Mouse (Mus musculus) kidney, embryonic 14.5 days (tissue): ENCODE data around the gene Notum. TPM values are rescaled to one million over a fixed set of nuclear protein-coding genes. Genes with fewer than 3 reads are reported as not detected.
A peak's percentile ranks its signal among the peaks of the same experiment; 100 is the strongest.

Experiments used
- ATAC-seq: fragments of 200-750 bp; cut with Nextera tagmentation; 2 replicates; pipeline ENCODE4 v1.8.0; 2017; ENCODE audit warnings: moderate number of reproducible peaks, mild to moderate bottlenecking, moderate TSS enrichment, moderate library complexity; ENCODE audit not compliant: low FRiP score, low TSS enrichment
- H3K27ac ChIP-seq: fragments of 300-500 bp; sonication (generic); 2 replicates; pipeline ENCODE4 v1.5.1; 2014; ENCODE audit warnings: low read depth, mild to moderate bottlenecking, low read length, moderate library complexity, mixed read lengths
- H3K27me3 ChIP-seq: fragments of 300-500 bp; sonication (generic); 2 replicates; pipeline ENCODE4 v1.6.1; 2014; ENCODE audit warnings: mild to moderate bottlenecking, low read length; ENCODE audit not compliant: control insufficient read depth, insufficient read depth
- H3K36me3 ChIP-seq: fragments of 300-500 bp; sonication (generic); 2 replicates; pipeline ENCODE4 v1.6.1; 2014; ENCODE audit warnings: low read length, mixed read lengths; ENCODE audit not compliant: control insufficient read depth, insufficient read depth
- H3K4me1 ChIP-seq: fragments of 300-500 bp; sonication (generic); 2 replicates; pipeline ENCODE4 v1.6.1; 2014; ENCODE audit warnings: low read length, mixed read lengths; ENCODE audit not compliant: control insufficient read depth, insufficient read depth
- H3K4me2 ChIP-seq: fragments of 300-500 bp; sonication (generic); replicated peaks from 2 replicates; pipeline ENCODE4 v1.6.1; 2014; ENCODE audit warnings: low read depth, mild to moderate bottlenecking, low read length
- H3K4me3 ChIP-seq: fragments of 300-500 bp; sonication (generic); 2 replicates; pipeline ENCODE4 v1.5.1; 2014; ENCODE audit warnings: mild to moderate bottlenecking, low read length
- H3K9ac ChIP-seq: fragments of 300-500 bp; sonication (generic); 2 replicates; pipeline ENCODE4 v1.6.1; 2014; ENCODE audit warnings: low read depth, mild to moderate bottlenecking, low read length, moderate library complexity
- H3K9me3 ChIP-seq: fragments of 300-500 bp; sonication (generic); 2 replicates; pipeline ENCODE4 v1.6.1; 2016; ENCODE audit warnings: low read length; ENCODE audit not compliant: control insufficient read depth
- whole genome bisulfite sequencing: fragments of 180-500 bp; shearing (Covaris S2); extraction: QIAGEN DNeasy Blood & Tissue Kit; methylation state at CpG from one replicate; pipeline ENCODE4 v1.1.7; 2014; 5-methylcytosine and 5-hydroxymethylcytosine counted together
- polyA plus RNA-seq: library from polyadenylated mRNA; unstranded; fragments of >200 nt; fragmentation: Nextera tagmentation; extraction: Ambion mirVana; gene quantifications from 2 replicates; pipeline ENCODE4 v1.2.1, GENCODE M21; 2014

The Notum gene
- polyA plus RNA-seq, 1 experiment from 2014 or later, result 9.9 TPM

- peaks cover 34% of the 10 kb centered on the region for H3K36me3 ChIP-seq
- ATAC-seq, result no peak
- no peak overlapping the region for H3K9ac ChIP-seq
- 84% methylated on average over 22 of the region's 22 CpGs for WGBS
- peaks cover 41% of the 10 kb centered on the region for H3K4me1 ChIP-seq
- no peak overlapping the region for H3K4me3 ChIP-seq
- no peak overlapping the region for H3K27ac ChIP-seq
- no peak overlapping the region for H3K4me2 ChIP-seq
- H3K27me3 ChIP-seq, result no peaks in the 10 kb centered on the region
- H3K9me3 ChIP-seq, result no peaks in the 10 kb centered on the region
Observed at GRCm38 (mm10) chr11:120627468-120628300, 33.3 kb downstream of the Notum start.

- H3K27ac ChIP-seq, result no peak overlapping the region
- ATAC-seq, result no peak
- 91% methylated on average over 11 of the region's 11 CpGs for WGBS
- no peak overlapping the region; the same call in 1 of the 2 replicates for H3K9ac ChIP-seq
- no peak overlapping the region for H3K4me2 ChIP-seq
- no peaks in the 10 kb centered on the region for H3K27me3 ChIP-seq
- peaks cover 39% of the 10 kb centered on the region for H3K36me3 ChIP-seq
- H3K4me1 ChIP-seq, result peaks cover 36% of the 10 kb centered on the region
- H3K4me3 ChIP-seq, result no peak overlapping the region
- H3K9me3 ChIP-seq, result no peaks in the 10 kb centered on the region
Observed at GRCm38 (mm10) chr11:120626785-120627467, 34.0 kb downstream of the Notum start.

DNA sequence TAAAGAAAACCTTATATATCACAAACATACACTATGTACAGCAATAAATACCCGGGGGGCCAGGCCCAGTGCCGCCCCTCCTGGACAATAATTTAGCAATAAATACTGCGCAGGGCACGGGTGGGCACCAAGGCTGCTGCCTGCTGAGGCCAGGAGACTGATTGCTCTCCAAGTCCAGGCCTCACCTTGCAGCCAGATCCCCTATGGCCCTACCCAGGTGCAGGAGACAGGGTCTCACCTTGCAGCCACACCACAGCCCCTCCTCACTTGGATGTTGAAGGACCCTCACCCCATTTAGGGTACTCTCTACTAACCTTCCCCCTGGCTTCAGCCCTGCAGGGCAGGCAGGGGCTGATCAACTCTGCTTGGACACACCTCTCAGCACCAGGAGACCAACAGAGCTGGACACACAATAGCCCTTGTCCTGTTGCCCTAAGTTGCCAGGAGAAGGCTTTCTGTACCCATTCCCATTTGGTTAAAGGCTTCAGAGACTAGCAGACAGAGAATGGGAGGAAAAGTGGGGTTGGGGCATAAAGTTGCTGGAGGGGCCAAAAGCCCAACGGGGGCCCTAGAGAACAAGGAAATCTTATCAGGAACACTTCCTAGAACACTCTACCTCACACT, 35.7 kb downstream of the Notum start, which contains the start of gene Sirt7:
Sirt7 (minus strand) TSS at position 89 of the 624 bp plus-strand sequence.
- Histone ChIP-seq H3K4me1 (peaks cover 20% of the 10 kb centered on the region), H3K36me3 (peaks cover 54% of the 10 kb centered on the region), H3K9me3 (no peaks in the 10 kb centered on the region), H3K27me3 (no peaks in the 10 kb centered on the region), H3K4me3 (peak within 1 kb of the TSS; percentile 97), H3K27ac (peak within 1 kb of the TSS; percentile 73; the same call in 1 of the 2 replicates), H3K9ac (peak within 1 kb of the TSS; percentile 79), H3K4me2 (peak within 1 kb of the TSS; percentile 94)
- 14% methylated on average over 5 of the region's 5 CpGs for WGBS
- ATAC-seq, result peak; percentile 22; the same call in 1 of the 2 replicates

DNA sequence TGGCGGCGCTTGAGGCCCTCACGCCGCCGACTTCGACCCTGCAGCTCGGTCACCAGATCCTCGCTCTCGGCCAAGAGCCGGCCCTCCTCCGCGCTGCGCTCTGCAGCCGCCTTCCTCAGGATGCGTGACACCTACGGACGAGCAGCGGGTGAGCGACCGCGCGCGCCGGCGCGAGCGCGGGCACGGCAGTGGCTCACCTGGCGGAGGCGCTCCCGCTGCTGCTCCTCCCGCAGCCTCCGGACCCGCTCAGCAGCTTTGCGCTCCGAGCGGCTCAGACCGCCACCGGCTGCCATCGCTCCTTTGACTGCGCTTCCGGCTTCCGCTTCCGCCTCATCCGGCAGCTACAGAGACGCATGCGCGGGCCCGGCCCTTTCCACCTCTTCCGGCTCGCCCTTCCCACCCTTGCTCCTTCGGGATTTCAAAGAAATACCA, 36.3 kb downstream of the Notum start:
- H3K9ac ChIP-seq, result peak overlapping the region; percentile 79
- H3K4me3 ChIP-seq, result peak overlapping the region; percentile 97
- under 1% methylated on average over 47 of the region's 53 CpGs for WGBS
- peaks cover 60% of the 10 kb centered on the region for H3K36me3 ChIP-seq
- no peaks in the 10 kb centered on the region for H3K9me3 ChIP-seq
- ATAC-seq, result peak; percentile 73
- peak overlapping the region; percentile 94 for H3K4me2 ChIP-seq
- peaks cover 14% of the 10 kb centered on the region for H3K4me1 ChIP-seq
- H3K27ac ChIP-seq, result peak overlapping the region; percentile 73; the same call in 1 of the 2 replicates
- no peaks in the 10 kb centered on the region for H3K27me3 ChIP-seq

DNA sequence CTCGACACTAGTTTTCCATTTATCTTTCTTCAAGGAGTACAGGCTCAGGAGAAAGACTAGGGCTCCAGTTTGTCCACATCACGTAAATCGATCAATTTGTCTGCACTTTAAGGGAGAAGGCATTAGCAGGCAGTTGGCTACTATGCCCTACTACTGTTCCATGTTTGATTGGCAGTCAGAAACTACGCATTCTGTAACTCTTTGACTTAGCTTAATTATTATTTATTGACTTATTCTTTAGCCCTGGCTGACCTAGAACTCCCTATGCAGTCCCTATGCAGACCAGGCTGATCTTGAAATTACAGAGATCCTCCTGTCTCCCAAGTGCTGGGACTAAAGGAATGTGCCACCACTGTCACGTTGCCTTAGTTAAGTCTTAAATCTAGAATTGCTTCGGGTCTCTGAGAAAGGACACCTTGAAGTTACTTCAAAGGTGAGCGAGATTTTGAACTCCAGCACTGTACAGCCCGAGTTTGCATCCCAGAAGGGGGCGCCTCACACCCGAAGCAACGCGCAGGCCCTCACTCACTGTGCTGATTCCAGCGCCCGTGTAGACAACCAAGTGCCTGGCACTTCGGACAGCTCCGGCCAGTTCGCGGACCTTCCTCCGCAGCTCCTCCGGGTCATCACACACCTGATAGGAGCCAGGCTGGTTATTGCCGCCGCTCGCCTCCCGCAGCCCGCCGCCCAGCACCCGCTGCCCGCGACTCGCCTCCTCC, 36.9 kb downstream of the Notum start:
- WGBS, result 13% methylated on average over 30 of the region's 30 CpGs
- ATAC-seq, result peak; percentile 73
- Histone ChIP-seq H3K9me3 (no peaks in the 10 kb centered on the region), H3K9ac (peak overlapping the region; percentile 79), H3K4me1 (peaks cover 11% of the 10 kb centered on the region), H3K4me2 (peak overlapping the region; percentile 94), H3K4me3 (peak overlapping the region; percentile 97), H3K27ac (peak overlapping the region; percentile 73; the same call in 1 of the 2 replicates), H3K27me3 (no peaks in the 10 kb centered on the region), H3K36me3 (peaks cover 56% of the 10 kb centered on the region)

DNA sequence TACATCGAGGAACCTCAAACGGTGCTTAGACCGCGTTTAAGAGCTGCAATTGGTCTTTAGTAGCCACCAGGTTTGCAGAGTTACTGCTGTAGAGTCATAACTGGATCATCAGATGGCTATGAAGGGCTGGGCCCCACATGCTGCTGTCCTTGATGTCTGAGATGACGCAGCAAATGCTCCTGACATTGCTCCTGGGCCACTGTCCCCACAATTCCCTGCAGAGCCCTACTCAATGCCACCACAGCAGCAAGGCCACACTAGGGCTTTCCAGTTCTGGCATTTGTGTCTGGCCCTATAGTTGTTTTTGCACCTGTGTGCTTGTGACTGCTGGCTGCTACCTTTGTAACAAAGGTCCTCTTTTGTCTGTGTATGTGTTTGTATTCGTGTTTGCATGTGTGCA, 38.2 kb downstream of the Notum start:
- Histone ChIP-seq H3K27me3 (no peaks in the 10 kb centered on the region), H3K4me3 (no peak overlapping the region), H3K27ac (no peak overlapping the region), H3K9me3 (no peaks in the 10 kb centered on the region), H3K4me1 (peaks cover 11% of the 10 kb centered on the region), H3K9ac (no peak overlapping the region), H3K36me3 (peaks cover 56% of the 10 kb centered on the region), H3K4me2 (no peak overlapping the region)
- no peak for ATAC-seq
- 93% methylated on average over 6 of the region's 6 CpGs for whole genome bisulfite sequencing

DNA sequence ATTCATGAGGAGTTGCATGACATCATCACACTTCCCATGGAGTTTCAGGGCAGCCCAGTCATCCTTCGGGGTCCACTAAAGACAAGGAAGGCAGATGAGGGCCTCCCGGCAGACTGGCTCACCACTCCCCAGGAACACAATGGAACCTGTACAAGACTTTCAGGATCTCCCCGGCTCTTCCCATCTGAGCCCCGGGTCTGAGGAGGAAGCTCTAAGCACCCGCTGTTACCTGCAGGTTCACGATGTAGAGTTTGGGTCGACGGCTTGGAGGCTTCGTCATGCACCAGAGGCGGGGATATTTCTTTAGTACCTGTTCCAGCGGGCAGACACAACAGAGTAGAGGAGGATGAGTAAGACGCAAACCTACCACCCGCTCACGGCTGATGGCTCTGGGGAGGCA, 40.8 kb downstream of the Notum start:
- H3K4me2 ChIP-seq, result no peak overlapping the region
- H3K27me3 ChIP-seq, result no peaks in the 10 kb centered on the region
- no peaks in the 10 kb centered on the region for H3K9me3 ChIP-seq
- H3K9ac ChIP-seq, result no peak overlapping the region
- peaks cover 46% of the 10 kb centered on the region for H3K36me3 ChIP-seq
- ATAC-seq, result no peak
- H3K4me3 ChIP-seq, result no peak overlapping the region
- WGBS, result 92% methylated on average over 14 of the region's 14 CpGs
- no peak overlapping the region for H3K27ac ChIP-seq
- peaks cover 18% of the 10 kb centered on the region for H3K4me1 ChIP-seq
